In the genomic region with DNA sequence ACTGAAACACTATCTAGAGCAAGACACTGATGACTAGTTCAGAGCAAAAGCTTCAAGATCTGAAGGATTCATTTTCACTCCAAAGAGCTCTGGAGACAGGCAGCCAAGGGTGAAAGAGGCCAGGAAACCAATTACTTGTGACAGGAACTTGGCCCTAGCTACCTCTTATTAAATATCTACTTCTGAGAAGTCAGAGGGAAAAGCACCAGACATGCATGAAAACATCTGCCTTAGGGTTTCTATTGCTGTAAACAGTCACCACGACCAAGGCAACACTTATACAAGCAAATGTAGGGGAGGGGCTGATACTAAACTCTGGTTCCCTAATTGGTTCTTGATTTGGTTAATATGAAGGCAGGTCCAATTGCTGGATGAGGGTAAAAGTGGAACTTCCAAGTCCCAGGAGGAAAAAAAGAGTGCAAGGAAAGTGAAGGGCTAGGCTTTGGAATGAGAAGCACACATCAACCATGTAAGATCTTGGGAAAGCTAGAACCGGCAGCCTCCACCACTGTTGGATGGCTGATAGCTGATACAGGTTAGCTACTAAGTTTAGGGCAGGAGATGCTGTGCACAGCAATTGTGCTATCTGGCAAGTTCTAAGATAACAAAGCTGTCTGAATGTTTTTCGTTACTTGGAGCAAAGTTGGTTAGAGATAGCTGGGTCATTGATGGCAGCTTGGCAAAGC, we compare ENCODE assay signal across 18 mouse cellular contexts. TPM values are rescaled to one million over a fixed set of nuclear protein-coding genes. Genes with fewer than 3 reads are reported as not detected.
DNase-seq lines count a peak whose midpoint lies in the region; ATAC-seq lines count a peak whose summit lies in the region.
"Had no signal": no experiment of that assay in that cellular context is flagged by ENCODE, and none has a peak within 500 bp of the region (broad histone marks: within the 10 kb centered on the region; RNA-seq: fewer than 3 reads in every experiment).

No protein-coding gene starts in this region.

- H3K4me3 ChIP-seq in kidney, embryonic 15.5 days (replicated peaks) = no peak overlapping the region
- H3K4me3 ChIP-seq: gastrocnemius, adult 2 months; hindbrain, embryonic 10.5 days; midbrain, embryonic 12.5 days had no signal

- DNase-seq in kidney, adult 8-10 months = peak; percentile 2 to 19
- peak; percentile 6 for DNase-seq in MN1 (ENCODE audit: low spot score)
- DNase-seq in kidney, adult 9 months = peak; percentile 42
- DNase-seq in thymus, postnatal 10 days (ENCODE audit: low spot score in 2 of 2) = no peak
- no peak for DNase-seq in testis, postnatal 10 days (ENCODE audit: low spot score)
- DNase-seq: adrenal gland, postnatal 10 days; cerebellum, adult 11 months; forebrain, postnatal 0 days; gastrocnemius, adult 2 months; layer of hippocampus, postnatal 36 days; liver; right cerebral cortex, postnatal 25 days; thymus, postnatal 36 days had no signal

- ATAC-seq in kidney, embryonic 15.5 days (replicated peaks; ENCODE audit: low FRiP score) = no peak
- 0 out of 2 replicates have a peak, but pooled peaks have one; percentile 26 for ATAC-seq in megakaryocyte progenitor cell, adult 5-6 weeks (replicated peaks; ENCODE audit: poor library complexity)
- ATAC-seq: forebrain, postnatal 0 days had no signal

- no peaks in the 10 kb centered on the region for H3K27me3 ChIP-seq in kidney, embryonic 15.5 days

- H3K9ac ChIP-seq in kidney, embryonic 15.5 days = no peak overlapping the region
- H3K9ac ChIP-seq: forebrain, postnatal 0 days; midbrain, embryonic 12.5 days had no signal

- H3K4me1 ChIP-seq in kidney, embryonic 15.5 days = 0 out of 2 replicates have a peak, but pooled peaks cover 3% of the 10 kb centered on the region
- H3K4me1 ChIP-seq: hindbrain, embryonic 10.5 days; midbrain, embryonic 12.5 days had no signal

- WGBS in kidney, embryonic 15.5 days = 62% methylated on average over 3 of the region's 3 CpGs

- H3K4me2 ChIP-seq in kidney, embryonic 15.5 days = no peak overlapping the region
- H3K4me2 ChIP-seq: midbrain, embryonic 12.5 days had no signal

- no peaks in the 10 kb centered on the region for H3K36me3 ChIP-seq in kidney, embryonic 15.5 days
- H3K36me3 ChIP-seq: G1E; hindbrain, embryonic 10.5 days; midbrain, embryonic 12.5 days had no signal

- no peaks in the 10 kb centered on the region for H3K9me3 ChIP-seq in kidney, embryonic 15.5 days (replicated peaks)
- H3K9me3 ChIP-seq: G1E; hindbrain, embryonic 10.5 days; midbrain, embryonic 12.5 days had no signal

- H3K27ac ChIP-seq in kidney, embryonic 15.5 days = no peak overlapping the region
- H3K27ac ChIP-seq: gastrocnemius, adult 2 months; hindbrain, embryonic 10.5 days; midbrain, embryonic 12.5 days had no signal

RNA-seq across cellular contexts. Expression of a gene that starts 49.2 kb away (rescaled TPM):
- 15.4 and 16.6 TPM in 2 replicates for polyA plus RNA-seq in kidney, embryonic 15.5 days (2015; fragmentation: Nextera tagmentation; extraction: Ambion mirVana)
- total RNA-seq in megakaryocyte progenitor cell, adult 5-6 weeks (2015) = 13.2 and 16.1 TPM in 2 replicates
- 5.7 and 10.1 TPM in 2 replicates for total RNA-seq in megakaryocyte progenitor cell, adult 5-6 weeks (2017)

Comparison
In these comparisons a context has a peak if more than half of its experiments do, and no peak if none do; other contexts are left out.
1. DNase-seq: peak in kidney, adult 8-10 months (2 of 2), MN1 (single experiment) and kidney, adult 9 months (single experiment); none in thymus, postnatal 10 days (0 of 2) and testis, postnatal 10 days (single experiment).